Mouse (Mus musculus) Patski (cell line): Measurements from ENCODE around the gene Fam207a. TPM values are rescaled to one million over a fixed set of nuclear protein-coding genes. Genes with fewer than 3 reads are reported as not detected.
A peak's percentile ranks its signal among the peaks of the same experiment; 100 is the strongest.

Source experiments
- ATAC-seq: fragments of 100-300 bp; one replicate; pipeline ENCODE4 v1.8.0; 2021
- CTCF ChIA-PET: fragments of 350-600 bp; sonication (Branson Sonifier 250); formaldehyde crosslinking; loops from one replicate; lab custom pipeline; 2022; ENCODE audit warnings: inconsistent platforms; lab: Charles Lee
- POLR2A ChIA-PET: fragments of 350-600 bp; sonication (Branson Sonifier 250); formaldehyde crosslinking; loops from one replicate; lab custom pipeline; 2022; ENCODE audit warnings: antibody characterized with exemption, inconsistent platforms; lab: Charles Lee
- DNase-seq: peaks from one replicate; pipeline ENCODE4 v3.0.0-alpha.2; 2011; ENCODE audit warnings: low read depth, low spot score
- H3K27me3 ChIP-seq: fragments of 371-371 bp; one replicate; pipeline ENCODE4 v1.5.1; 2021
- CTCF ChIP-seq: fragments of 100-300 bp; IDR thresholded peaks from one replicate; pipeline ENCODE4 v1.5.1; 2021
- in situ Hi-C: fragments of 300-500 bp; cut with MboI; formaldehyde crosslinking; loops from 3 replicates; pipeline ENCODE4 v1.11.1; 2018; ENCODE audit warnings: low pct_unique_long_range_greater_than_20kb, mixed read lengths
- polyA plus RNA-seq: library from polyadenylated mRNA; unstranded; gene quantifications from one replicate; pipeline ENCODE4 v1.2.3, GENCODE M21; 2021

The Fam207a gene
- polyA plus RNA-seq, 1 experiment from 2014 or later = 32.2 TPM

DNA sequence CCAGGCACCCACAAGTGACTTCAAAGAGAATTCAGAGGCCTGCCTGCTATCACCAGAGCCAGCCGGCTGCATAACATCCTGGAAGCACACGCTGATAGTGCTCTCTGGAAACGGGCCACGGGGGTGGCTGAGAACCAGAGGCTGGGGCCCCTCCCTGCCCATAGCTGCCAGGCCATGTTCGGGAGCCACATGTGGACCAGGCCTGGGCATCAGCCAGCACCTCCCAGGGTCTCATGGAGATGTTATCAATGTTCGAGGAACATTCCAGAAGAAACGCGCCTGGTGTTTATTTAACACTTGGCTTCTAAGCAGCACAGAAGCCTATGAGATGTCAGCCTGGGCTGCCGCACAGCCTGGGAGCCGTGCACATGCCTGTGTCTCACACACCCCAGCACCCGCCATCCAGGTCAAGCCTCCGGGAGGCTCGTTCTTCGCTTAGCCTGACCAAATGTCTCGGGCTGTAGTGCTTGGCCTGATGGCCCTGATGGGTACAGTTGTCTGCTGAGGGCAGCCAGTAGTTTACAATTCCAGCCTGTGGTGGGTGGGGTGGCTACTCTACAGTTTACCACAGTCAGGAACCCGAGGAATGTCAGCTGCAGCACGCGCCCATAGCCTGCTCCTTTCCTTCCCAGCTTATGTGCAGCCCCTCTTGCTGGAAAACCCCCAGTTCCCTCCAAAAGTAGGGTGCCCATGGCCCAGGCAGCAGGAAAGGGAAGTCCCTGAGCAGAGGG lies 31.2 kb downstream of the Fam207a start:
- CTCF ChIA-PET = no interaction called here
- no peak for TF ChIP-seq CTCF
- in situ Hi-C loops = no loop called here
- POLR2A ChIA-PET = no interaction called here
- ATAC-seq = no peak
- no peak for DNase-seq
- H3K27me3 ChIP-seq = no peaks in the 10 kb centered on the region

DNA sequence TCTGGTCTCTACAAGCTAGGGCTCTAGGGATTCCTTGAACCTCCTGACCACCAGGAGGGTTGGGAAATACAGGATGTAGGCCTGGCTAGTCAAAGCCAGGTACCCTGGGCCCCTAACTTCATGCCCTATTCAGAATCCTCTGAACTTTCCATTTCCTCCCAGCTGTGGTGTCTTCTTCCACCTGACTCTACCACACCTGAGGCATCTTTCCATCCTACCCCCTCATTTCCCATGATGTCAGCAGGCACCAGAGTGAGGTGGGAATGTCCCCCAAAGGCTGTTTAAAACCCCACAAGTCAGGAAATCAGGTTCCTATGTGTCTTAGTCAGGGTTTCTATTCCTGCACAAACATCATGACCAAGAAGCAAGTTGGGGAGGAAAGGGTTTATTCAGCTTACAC lies 33.8 kb downstream of the Fam207a start:
- H3K27me3 ChIP-seq = no peaks in the 10 kb centered on the region
- ATAC-seq (no peak), DNase-seq (no peak)
- ChIA-PET POLR2A (no interaction called here), CTCF (no interaction called here)
- in situ Hi-C loops = no loop called here
- no peak for TF ChIP-seq CTCF

DNA sequence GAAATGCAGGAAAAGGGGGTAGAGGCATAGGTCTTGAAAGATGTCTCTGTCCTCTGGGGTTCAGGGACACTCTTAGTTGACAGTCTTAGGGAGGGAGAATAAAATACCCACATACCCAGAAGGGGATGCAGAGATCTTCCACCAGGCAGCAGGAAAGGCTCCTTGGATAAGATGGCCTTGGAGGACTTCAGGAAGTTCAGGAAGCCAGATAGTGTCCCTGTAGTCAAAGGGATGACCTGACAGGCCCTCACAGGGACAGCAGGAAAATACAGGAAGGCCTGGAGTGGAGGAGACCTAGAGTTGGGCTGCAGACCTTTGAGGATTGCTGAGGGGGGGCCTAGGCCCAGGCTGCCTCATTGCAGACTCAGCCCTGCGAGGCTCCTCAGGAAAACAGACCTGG lies 35.6 kb downstream of the Fam207a start:
- no peak for DNase-seq
- TF ChIP-seq CTCF = no peak
- no peak for ATAC-seq
- ChIA-PET POLR2A (no interaction called here), CTCF (no interaction called here)
- H3K27me3 ChIP-seq = no peaks in the 10 kb centered on the region
- in situ Hi-C loops = no loop called here

DNA sequence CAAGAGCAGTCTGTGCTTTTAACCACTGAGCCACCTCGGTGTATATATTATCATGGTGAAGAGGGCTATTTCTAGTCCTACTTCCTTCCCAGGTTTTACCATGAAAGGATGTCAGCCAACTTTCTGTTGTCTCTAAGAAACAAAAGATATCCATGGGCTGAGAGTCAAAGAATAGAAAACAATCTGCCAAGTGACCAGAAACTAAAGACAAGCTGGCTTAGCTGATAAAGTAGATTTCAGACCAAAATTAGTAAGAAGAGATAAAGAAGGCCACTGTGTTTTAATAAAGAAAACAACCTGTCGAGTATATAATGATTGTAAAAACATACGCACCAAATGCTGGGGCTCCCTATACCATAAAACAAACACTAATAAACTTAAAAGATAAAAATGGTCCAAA lies 38.7 kb downstream of the Fam207a start:
- H3K27me3 ChIP-seq = no peaks in the 10 kb centered on the region
- ChIA-PET POLR2A (interaction anchor here (0.8 kb wide), 1 partner anchor 9 kb away, joined by 4 read pairs; no protein-coding TSS in a partner anchor), CTCF (no interaction called here)
- in situ Hi-C loops = no loop called here
- no peak for TF ChIP-seq CTCF
- no peak for ATAC-seq
- DNase-seq = no peak

DNA sequence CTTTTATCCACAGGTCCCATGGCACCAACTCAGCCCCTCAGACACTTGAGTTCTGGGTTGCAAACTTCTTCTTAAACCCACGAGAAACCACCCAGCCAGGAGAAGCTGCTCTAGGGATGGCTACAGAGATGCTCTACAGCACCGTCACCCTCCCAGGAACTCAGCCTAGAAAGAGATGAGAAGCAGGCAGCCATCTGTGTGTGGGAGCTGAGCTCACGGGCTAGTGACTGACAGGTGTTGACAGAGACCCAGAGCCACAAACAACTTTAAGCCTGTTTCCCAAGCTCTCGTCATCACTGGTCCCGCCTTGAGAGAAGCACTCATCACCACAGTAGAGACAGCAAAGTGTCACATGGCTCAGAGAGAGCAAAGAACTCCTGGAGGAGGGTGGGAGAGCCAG lies 43.4 kb downstream of the Fam207a start:
- in situ Hi-C loops = no loop called here
- no peak for DNase-seq
- no peaks in the 10 kb centered on the region for H3K27me3 ChIP-seq
- ChIA-PET POLR2A (no interaction called here), CTCF (no interaction called here)
- TF ChIP-seq CTCF = no peak
- no peak for ATAC-seq

DNA sequence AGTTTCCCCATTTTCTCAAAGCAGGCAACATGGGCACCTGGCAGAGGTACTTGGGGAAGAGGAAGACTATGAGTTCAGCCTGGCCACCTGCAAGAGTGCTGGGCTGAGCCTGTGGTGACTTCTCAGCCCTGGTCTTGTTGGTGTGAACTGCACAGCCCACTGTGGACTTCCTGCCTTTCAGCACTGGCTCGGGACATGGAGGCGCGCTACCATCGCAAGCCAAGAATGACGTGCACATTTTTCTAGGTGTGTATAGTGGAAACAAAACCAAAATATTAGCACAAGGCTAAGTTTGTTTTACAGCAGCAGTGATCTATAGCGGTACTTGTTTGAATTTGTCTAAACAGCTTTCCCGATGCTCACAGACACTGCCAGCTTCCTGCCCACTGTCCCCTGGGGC lies 44.1 kb downstream of the Fam207a start:
- CTCF ChIA-PET = no interaction called here
- DNase-seq (no peak), ATAC-seq (no peak)
- no peaks in the 10 kb centered on the region for H3K27me3 ChIP-seq
- in situ Hi-C loops = no loop called here
- POLR2A ChIA-PET = no interaction called here
- no peak for TF ChIP-seq CTCF

DNA sequence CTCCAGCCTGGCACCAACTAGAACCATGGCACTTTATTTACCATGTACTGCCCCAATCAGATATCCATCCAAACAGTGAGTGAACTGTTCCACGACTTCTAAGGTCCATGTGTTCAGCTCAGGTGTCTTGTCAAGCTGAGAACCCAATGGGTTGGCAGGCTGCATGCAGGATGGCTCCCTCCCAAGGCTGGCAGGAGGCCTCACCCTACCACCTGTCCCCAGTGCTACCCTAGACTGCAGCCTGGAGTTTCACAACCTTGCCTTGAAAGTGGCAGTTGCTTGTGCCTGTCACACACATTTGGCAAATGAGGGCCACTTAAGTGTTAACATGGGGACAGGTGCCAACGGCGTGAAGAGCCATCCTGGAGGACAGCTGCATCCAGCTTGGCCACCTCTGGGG lies 44.8 kb downstream of the Fam207a start:
- ChIA-PET CTCF (no interaction called here), POLR2A (no interaction called here)
- ATAC-seq (no peak), DNase-seq (no peak)
- in situ Hi-C loops = no loop called here
- H3K27me3 ChIP-seq = no peaks in the 10 kb centered on the region
- no peak for TF ChIP-seq CTCF

DNA sequence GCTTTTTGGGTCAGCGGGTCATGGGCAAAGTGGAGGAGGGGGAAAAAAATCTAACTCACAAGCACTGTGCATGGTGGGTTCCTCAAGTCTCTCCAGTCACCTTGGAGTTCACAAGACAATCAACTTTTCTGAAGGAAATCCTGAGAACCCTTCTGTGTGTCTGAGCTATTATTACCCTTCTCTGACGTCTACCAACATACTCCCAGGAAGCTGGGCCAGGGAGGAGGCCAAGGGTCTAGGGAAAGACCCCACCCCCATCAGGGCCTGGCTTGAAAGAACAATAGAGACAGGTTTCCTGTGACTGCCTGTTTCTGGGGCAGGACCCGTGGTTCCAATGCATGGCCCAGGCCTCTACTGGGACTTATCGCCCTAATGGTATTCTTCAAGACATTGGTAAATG lies 46.9 kb downstream of the Fam207a start:
- DNase-seq (no peak), ATAC-seq (no peak)
- ChIA-PET CTCF (interaction anchor here (1.3 kb wide), 1 partner anchor 33 kb away, joined by 3 read pairs; no protein-coding TSS in a partner anchor), POLR2A (interaction anchor here (1.1 kb wide), 1 partner anchor 9 kb away, joined by 4 read pairs; no protein-coding TSS in a partner anchor)
- no peak for TF ChIP-seq CTCF
- no peaks in the 10 kb centered on the region for H3K27me3 ChIP-seq
- in situ Hi-C loops = no loop called here

DNA sequence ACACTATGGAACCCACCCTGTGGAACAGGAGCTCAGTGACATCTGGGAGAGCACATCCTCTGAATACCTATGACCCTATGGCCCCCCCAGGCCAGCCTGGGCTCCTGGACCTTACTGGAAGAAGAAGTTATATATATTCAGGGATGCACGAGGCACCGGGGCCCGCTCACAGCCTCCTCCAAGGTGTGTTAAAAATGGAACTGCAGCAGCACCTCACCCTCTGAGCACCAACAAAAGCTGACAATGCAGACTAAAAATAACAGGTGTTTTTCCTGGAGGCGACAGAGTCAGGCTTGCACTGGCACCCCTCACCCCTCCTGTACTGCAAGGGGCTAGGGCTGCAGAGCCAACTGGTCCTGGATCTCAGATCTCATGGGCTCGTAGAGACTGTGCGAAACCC lies 48.2 kb downstream of the Fam207a start:
- no peaks in the 10 kb centered on the region for H3K27me3 ChIP-seq
- in situ Hi-C loops = no loop called here
- CTCF ChIA-PET = no interaction called here
- POLR2A ChIA-PET = interaction anchor here (1.1 kb wide), 1 partner anchor 10 kb away, joined by 4 read pairs; no protein-coding TSS in a partner anchor
- DNase-seq = no peak
- no peak for ATAC-seq
- no peak for TF ChIP-seq CTCF

DNA sequence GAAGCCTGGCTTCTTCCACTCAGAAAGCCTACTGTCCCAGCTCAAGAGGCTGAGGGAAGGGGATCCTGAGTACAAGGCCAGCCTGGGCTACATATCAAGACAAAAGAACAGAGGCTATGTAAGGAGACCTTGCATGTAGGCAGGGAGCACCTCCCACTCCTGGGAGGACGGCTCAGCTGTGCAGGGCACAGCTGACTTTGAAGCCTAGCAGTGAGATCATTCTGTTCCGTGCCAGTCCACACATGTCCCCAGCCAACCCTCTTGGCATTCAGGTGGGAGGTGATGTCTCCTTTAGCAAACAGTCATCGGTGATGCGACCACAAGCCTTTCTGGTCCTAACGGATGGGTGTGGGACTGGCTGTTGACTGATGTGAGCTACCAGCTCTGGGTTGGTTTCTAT lies 49.7 kb downstream of the Fam207a start:
- in situ Hi-C loops = no loop called here
- ATAC-seq (no peak), DNase-seq (no peak)
- CTCF ChIA-PET = interaction anchor here (1.1 kb wide), 1 partner anchor 37 kb away, joined by 3 read pairs; no protein-coding TSS in a partner anchor
- no peaks in the 10 kb centered on the region for H3K27me3 ChIP-seq
- no peak for TF ChIP-seq CTCF
- POLR2A ChIA-PET = no interaction called here

DNA sequence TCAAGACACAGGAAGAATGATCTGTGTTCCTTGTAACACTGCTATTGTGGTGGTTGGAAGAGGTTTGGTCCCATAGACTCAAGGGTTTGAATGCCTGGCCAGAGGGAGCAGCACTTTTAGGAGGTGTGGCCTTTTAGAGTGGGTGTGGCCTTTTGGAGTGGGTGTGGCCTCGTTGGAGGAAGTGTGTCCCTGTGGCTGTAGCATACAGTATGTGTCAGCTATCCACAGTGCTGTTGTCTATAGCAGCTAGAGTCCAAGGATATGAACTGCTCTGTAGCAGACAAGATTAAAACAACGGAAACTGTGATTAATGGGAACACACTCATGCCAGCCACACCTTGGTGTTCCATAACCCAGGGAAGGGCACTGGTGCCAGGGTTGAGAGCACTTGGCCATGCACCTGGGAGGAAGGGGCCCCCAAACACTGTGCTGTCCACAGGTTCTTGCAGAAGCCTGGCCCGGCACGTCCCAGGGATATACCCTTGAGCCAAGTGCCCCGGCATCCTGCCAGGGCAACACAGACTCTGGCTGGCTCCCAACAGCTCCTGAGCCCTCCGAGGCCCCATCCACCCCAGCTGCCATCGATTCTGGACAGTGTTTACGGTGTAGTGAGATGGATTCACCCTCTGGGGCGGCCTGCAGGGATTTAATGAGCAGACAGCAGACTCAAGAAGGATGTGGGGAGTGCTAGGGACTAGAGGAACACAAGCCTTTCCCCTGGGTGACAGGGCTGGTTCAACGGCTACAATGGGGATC lies 51.2 kb downstream of the Fam207a start:
- POLR2A ChIA-PET = no interaction called here
- no peak for TF ChIP-seq CTCF
- no peak for DNase-seq
- in situ Hi-C loops = no loop called here
- peak; percentile 6 for ATAC-seq
- no peaks in the 10 kb centered on the region for H3K27me3 ChIP-seq
- CTCF ChIA-PET = interaction anchor here (1.8 kb wide), 2 partner anchors 45 to 101 kb away, joined by 3 to 4 read pairs; no protein-coding TSS in a partner anchor
